Mouse (Mus musculus) kidney, adult 8-10 months (tissue): ENCODE data around the gene Gpr132.
A peak's percentile ranks its signal among the peaks of the same experiment; 100 is the strongest.
"Not testable (repeated sequence)": the region's sequence is repeated elsewhere in the genome, so short reads cannot be mapped to it uniquely, and the experiment has no call there.

Source experiments
- DNase-seq, 2 experiments: peaks; one replicate each; pipeline ENCODE4 v3.0.0; 2022

Gene Gpr132

DNA sequence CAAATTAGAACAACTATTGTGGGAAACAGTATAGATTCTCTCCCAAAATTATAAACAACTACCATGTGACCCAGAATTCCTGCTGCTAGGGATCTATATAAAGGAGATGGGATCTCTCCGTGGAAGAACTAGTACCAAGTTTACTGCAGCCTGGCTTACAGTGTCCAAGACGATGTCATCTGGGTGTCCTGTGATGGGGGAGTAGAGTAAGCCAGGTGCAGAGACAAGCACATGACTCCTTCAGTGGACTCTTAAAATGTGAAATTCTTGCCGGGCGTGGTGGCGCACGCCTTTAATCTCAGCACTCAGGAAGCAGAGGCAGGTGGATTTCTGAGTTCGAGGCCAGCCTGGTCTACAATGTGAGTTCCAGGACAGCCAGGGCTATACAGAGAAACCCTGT is 51.2 kb downstream of the Gpr132 start:
- not testable (repeated sequence) for DNase-seq

DNA sequence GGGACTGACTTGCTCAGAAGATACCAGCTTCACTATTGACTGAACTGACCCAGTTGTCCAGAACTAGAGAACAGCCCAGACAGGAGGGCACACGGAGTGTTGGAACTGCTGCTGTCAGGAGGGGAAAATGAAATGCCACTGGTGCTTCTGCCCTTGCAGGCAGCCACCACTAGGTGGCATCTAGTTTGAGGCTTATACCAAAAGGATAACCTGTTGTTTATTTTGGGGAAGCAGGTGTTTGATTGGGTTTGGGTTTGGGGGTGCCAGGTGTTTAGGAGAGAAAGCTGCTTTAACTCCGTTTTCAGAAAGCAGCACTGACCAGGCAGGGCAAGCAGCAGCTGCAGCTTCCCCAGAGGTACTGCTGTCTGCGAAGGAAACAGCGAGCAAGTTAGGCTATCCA is 51.7 kb downstream of the Gpr132 start:
- DNase-seq = peak; percentile 52 to 74

GRCm38 (mm10) chr12:112814682-112815470 is 53.2 kb downstream of the Gpr132 start:
- DNase-seq = peak; percentile 58 to 76

DNA sequence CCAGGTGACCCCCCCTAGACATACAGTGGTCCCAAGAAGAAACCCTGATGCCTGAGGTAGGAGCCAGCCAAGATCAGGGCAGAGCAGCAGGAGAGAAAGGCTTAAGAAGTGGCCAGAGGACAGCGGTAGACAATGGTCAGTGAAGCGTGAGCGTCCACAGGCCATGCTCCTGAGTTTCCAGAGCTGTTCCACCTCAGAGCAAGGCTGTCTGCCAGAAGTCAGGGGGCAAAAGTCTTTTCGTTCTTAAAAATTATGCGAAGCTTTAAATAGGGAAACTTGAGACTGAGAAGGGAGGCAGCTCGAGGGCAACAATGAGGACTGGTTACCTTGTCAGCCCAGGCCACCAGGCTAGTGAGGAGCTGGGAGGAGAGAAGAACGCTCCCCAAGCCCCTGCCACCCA is 54.7 kb downstream of the Gpr132 start:
- peak; percentile 81 to 85 for DNase-seq

DNA sequence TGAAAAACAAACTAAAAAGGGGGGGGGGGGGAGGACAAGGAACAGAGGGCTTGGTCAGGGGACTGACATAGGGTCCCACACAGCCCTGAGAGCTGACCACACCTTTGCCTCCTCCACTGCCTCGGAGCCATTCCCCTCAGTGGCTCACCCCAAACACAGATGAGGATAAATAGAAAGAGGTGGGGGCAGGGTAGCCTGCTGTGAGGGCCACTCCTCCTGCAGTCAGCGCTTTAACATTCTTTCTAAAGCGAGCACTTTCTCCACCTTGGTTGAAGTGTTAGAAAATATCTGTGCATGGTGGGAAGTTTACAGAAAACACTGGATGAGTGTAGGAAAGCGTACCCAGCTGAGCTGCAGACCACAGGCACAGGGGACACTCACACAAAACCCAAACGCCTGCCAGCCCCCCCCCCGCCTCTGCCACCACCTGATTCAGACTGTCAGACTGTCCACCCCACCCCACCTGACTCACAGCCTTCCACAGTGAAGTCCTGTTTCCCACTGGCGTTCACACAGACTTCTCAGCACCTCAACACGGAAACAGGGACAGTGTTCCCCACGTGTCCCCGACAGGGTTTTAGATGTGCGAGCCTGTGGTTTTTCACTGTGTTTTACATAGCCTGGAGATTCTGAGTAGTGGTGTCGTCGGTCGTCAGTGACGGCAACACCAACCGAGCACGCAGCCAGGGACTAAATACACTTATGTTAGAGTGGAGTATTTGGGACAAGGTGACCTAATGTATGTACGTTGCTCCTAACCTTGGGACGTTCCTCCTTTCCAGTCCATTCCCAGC is 57.7 kb downstream of the Gpr132 start:
- no peak for DNase-seq

GRCm38 (mm10) chr12:112809641-112810040 is 58.4 kb downstream of the Gpr132 start:
- peak; percentile 61 to 77 for DNase-seq

DNA sequence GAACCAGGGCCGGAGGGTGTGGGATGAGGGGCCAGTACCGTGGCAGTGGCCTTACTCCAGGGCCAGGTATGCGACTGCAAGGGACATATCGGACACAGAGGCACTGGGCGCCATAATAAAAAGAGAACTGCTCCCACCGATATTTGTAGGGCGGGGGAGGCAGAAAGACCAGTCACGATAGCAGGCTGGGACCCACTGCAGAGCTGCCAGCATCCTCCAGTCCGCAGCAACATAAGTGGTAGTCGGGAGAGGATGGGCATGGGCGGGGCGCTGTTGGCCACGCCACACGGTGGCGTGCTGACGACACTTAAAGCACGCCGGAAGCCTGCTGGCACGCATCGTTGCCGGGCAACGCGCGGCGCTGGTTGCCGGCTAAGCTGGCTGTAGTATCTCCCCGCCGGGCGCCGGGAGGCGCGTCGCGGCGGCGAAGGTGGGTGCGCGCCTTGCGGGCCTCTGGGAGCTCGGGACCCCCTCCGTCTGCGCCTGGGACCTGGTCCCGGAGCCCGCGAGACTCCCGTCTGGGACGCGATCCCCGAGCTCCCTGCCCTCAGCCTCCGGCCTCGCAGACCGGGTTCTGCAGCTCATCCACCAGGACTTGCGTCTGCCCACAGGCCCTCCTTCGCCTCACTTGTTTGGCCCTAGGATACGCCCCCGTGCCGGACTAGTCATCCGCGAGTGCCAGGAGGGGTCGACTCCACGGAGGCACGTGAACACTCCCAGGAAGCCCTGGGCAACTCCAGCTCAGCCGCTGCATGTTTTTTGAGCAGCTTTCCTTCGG is 59.3 kb downstream of the Gpr132 start, which contains the start of gene Clba1:
Gene Clba1 (plus strand): TSS at position 351 of the 778 bp plus-strand sequence.
- DNase-seq = peak; percentile 91 to 94

- no peak for DNase-seq
These were observed 59.8 kb downstream of the Gpr132 start for GRCm38 (mm10) chr12:112808212-112808586.

GRCm38 (mm10) chr12:112807796-112808195 is 60.2 kb downstream of the Gpr132 start:
- DNase-seq = no peak

GRCm38 (mm10) chr12:112806044-112806443 is 62.0 kb downstream of the Gpr132 start:
- no peak for DNase-seq

DNA sequence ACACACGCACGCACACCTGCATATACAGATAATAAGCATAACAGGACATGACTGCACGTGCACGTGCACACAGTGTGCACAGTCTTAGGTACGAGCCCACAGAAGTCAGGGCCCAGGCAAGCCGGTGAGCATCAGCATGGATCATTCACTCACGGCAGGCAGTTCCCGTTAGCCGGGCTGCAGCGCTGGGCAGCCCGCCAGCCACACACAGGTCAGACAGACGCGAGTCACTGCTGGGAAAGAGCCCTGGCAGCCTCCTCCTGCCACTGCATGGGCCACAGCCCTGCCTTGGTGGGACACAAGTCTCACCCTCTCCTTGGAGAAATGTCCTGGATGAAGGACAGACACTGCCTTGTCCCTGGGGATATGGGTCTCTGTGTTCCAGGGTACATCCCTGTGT is 64.0 kb downstream of the Gpr132 start:
- DNase-seq = no peak

DNA sequence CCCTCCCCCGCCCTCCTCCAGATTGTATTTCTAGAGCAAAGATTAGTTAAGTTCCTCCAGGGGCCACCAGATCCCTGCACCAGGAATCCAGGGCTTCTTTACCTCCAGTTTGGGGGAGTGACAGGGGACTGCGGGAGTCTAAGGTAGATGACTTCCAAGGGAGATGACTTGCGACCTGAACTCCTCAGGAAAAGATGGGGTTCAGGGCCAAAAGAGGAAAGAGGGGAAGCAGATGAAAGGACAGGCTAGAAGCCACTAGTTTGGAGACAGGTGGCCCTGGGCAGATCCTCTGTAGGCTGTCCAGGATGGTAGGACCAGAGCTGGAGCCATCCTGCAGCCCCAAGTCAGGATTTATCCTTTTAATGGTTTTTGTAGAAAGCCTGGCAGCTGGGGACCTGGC is 65.1 kb downstream of the Gpr132 start:
- DNase-seq = no peak

DNA sequence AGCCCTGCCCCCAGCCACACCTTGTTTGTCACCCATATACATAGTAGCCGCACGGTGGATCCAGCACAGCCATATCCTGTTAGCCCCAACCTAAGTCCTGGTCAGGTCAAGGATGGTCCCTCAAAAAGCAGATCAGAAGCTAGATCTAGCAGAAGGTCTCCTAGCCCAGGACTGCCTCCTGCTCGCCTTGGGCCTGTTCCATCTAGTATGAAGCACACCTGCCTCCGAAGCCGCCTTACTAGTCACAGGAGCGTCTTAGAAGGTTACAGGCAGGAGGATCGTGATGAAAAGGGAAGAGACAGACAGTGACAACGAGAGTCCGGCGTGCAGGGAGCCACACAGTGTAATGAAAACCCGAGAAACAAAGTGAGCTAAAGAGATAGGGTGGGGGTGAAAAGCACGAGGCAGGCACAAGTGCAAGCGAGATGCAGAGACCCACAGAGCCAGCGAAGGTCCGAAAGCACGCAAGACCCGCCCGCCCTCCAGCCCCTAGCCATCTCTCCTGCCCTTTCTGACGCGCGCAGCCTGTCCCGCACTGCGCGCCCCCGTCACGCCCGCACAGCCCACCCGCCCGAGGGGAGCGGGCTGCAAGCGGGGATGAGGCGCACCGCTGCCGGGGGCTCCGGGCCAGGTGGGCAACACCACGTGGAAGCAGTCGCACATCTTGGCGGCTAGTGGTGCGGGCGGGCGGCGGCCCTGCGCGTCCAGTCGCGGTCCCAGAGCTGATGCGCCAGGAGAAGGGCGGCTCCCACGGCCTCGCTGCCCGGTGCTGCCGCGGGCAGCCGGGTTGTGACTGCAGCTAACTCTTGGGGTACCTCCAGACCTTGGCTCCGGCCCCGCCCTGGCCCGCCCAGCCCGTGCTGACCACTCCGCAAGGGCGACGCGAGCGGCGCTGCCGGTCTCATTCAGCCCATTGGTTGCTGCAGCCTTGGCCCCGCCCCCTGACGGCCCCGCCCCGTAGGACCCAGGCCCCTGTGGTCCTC is 65.9 kb downstream of the Gpr132 start, which contains the start of gene Ahnak2:
Gene Ahnak2 (minus strand): TSS at position 794 of the 983 bp plus-strand sequence.
- no peak for DNase-seq
